Mouse (Mus musculus): ENCODE results near the gene Cyp2c54.
"Not testable (repeated sequence)": the region's sequence is repeated elsewhere in the genome, so short reads cannot be mapped to it uniquely, and the experiment has no call there.

Gene Cyp2c54

GRCm38 (mm10) chr19:40073701-40074100 is at the start of gene Cyp2c54:
Gene Cyp2c54, minus strand, starts transcription at chr19:40073827.
- no peak for DNase-seq (ENCODE audit: low read depth, low spot score)

GRCm38 (mm10) chr19:40119624-40120023 is 46.0 kb upstream of the Cyp2c54 start:
- not testable (repeated sequence) for DNase-seq (ENCODE audit: low read depth, low spot score)

- DNase-seq (ENCODE audit: low read depth, low spot score) = no peak
Measured at GRCm38 (mm10) chr19:40091111-40091510, 17.5 kb upstream of the Cyp2c54 start.

GRCm38 (mm10) chr19:40089421-40089820 is 15.8 kb upstream of the Cyp2c54 start, which contains the start of gene Cyp2c50:
Gene Cyp2c50, plus strand, starts transcription at chr19:40089688.
- DNase-seq (ENCODE audit: low read depth, low spot score) = not testable (repeated sequence)

- no peak for DNase-seq (ENCODE audit: low read depth, low spot score)
Measured at GRCm38 (mm10) chr19:40088381-40088780, 14.8 kb upstream of the Cyp2c54 start.

GRCm38 (mm10) chr19:39992140-39992539 is 81.5 kb downstream of the Cyp2c54 start, which contains the start of gene Cyp2c37:
Gene Cyp2c37, plus strand, starts transcription at chr19:39992424.
- not testable (repeated sequence) for DNase-seq (ENCODE audit: low read depth, low spot score)

GRCm38 (mm10) chr19:39989471-39989870 is 84.2 kb downstream of the Cyp2c54 start:
- DNase-seq (ENCODE audit: low read depth, low spot score) = no peak
